In the genomic region with DNA sequence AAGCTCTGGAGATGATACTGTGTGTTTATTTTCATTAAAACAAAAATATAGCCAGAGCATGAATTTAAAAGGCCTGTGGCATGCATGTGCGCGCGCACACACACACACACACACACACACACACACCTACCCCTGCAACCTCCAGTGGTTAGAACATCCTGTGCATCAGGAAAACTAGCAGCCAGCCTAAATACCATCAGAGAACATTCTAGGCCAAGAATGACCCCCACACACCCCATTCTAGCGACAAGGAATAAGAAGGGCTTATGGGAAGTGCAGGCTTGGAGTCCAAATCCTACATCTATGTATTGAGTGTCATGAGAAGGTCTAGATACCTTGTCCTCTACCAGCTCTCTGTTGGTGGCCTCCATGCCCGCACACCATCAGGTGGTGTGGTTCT, we compare ENCODE assay signal across 11 mouse cellular contexts. TPM values are rescaled to one million over a fixed set of nuclear protein-coding genes. Genes with fewer than 3 reads are reported as not detected.
"Had no signal": no experiment of that assay in that cellular context is flagged by ENCODE, and none has a peak within 500 bp of the region (broad histone marks: within the 10 kb centered on the region; RNA-seq: fewer than 3 reads in every experiment).

No protein-coding gene starts in this region.

- H3K36me3 ChIP-seq: intestine, embryonic 15.5 days; midbrain, embryonic 12.5 days had no signal

- ATAC-seq: midbrain, embryonic 16.5 days had no signal

- H3K9me3 ChIP-seq: intestine, embryonic 15.5 days; kidney, embryonic 15.5 days; midbrain, embryonic 12.5 days had no signal

- H3K27ac ChIP-seq: intestine, embryonic 15.5 days; kidney, embryonic 15.5 days; midbrain, embryonic 12.5 days had no signal

- DNase-seq: kidney, adult 18-20 months; kidney, postnatal 14 days; lung, embryonic 14.5 days; lung, postnatal 10 days; lung, postnatal 4 days; right cerebral cortex, postnatal 25 days had no signal

RNA-seq across cellular contexts. Expression of a gene that starts 41.8 kb away (rescaled TPM):
- polyA plus RNA-seq: liver, embryonic 16.5 days had no signal
